ENCODE assay signal across 21 mouse cellular contexts in genomic region chr8:122851692-122852545, GRCm38 (mm10). TPM values are rescaled to one million over a fixed set of nuclear protein-coding genes. Genes with fewer than 3 reads are reported as not detected.
A peak's percentile ranks its signal among the peaks of the same experiment; 100 is the strongest.
DNase-seq lines count a peak whose midpoint lies in the region; ATAC-seq lines count a peak whose summit lies in the region.
"Had no signal": no experiment of that assay in that cellular context is flagged by ENCODE, and none has a peak within 500 bp of the region (broad histone marks: within the 10 kb centered on the region; RNA-seq: fewer than 3 reads in every experiment).

No protein-coding gene starts in this region.

- H3K27ac ChIP-seq in heart, embryonic 12.5 days (ENCODE audit: poor library complexity, severe bottlenecking) = no peak overlapping the region
- no peak overlapping the region for H3K27ac ChIP-seq in forebrain, embryonic 10.5 days
- H3K27ac ChIP-seq: embryonic facial prominence, embryonic 12.5 days; heart, embryonic 13.5 days; liver, embryonic 14.5 days; neural tube, embryonic 15.5 days had no signal

- no peak overlapping the region for H3K4me2 ChIP-seq in heart, embryonic 12.5 days
- H3K4me2 ChIP-seq: embryonic facial prominence, embryonic 12.5 days; heart, embryonic 13.5 days; neural tube, embryonic 15.5 days had no signal

- H3K27me3 ChIP-seq in heart, embryonic 12.5 days (replicated peaks) = peaks cover 57% of the 10 kb centered on the region
- H3K27me3 ChIP-seq in forebrain, embryonic 10.5 days (ENCODE audit: poor library complexity, severe bottlenecking) = peaks cover 37% of the 10 kb centered on the region
- H3K27me3 ChIP-seq: neural tube, embryonic 15.5 days had no signal

- no peak for ATAC-seq in heart, embryonic 12.5 days (ENCODE audit: insufficient number of reproducible peaks, low FRiP score)
- ATAC-seq: Patski had no signal

- peaks cover 15% of the 10 kb centered on the region for H3K4me1 ChIP-seq in heart, embryonic 12.5 days (replicated peaks)
- peaks cover 53% of the 10 kb centered on the region for H3K4me1 ChIP-seq in forebrain, embryonic 10.5 days

- WGBS in heart, embryonic 12.5 days = 82% methylated on average over 12 of the region's 12 CpGs
- WGBS in forebrain, embryonic 10.5 days = 86% methylated on average over 12 of the region's 12 CpGs

- no peaks in the 10 kb centered on the region for H3K36me3 ChIP-seq in heart, embryonic 12.5 days
- no peaks in the 10 kb centered on the region for H3K36me3 ChIP-seq in forebrain, embryonic 10.5 days (replicated peaks)
- H3K36me3 ChIP-seq: embryonic facial prominence, embryonic 12.5 days; heart, embryonic 13.5 days; neural tube, embryonic 15.5 days had no signal

- DNase-seq in adrenal gland, adult 2 months = peak; percentile 77
- DNase-seq in adrenal gland, postnatal 4 days (ENCODE audit: low spot score in 2 of 2) = no peak
- peak; percentile 73 for DNase-seq in 3134 (ENCODE audit: extremely low read depth, insufficient read length, low spot score)
- peak; percentile 97 for DNase-seq in cerebellum, adult 11-12 months
- peak; percentile 92 for DNase-seq in cerebellum, postnatal 36 days
- no peak for DNase-seq in frontal cortex, adult 2 months (ENCODE audit: extremely low spot score in 1 of 2, low spot score in 1 of 2)
- no peak for DNase-seq in forebrain, embryonic 10.5 days (ENCODE audit: extremely low spot score, low spot score)
- DNase-seq: gastrocnemius, postnatal 14 days; heart, postnatal 4 days; kidney, adult 9 months; kidney, postnatal 4 days; lung, postnatal 14 days had no signal

- H3K4me3 ChIP-seq in heart, embryonic 12.5 days = no peak overlapping the region
- H3K4me3 ChIP-seq in forebrain, embryonic 10.5 days = no peak overlapping the region
- H3K4me3 ChIP-seq: embryonic facial prominence, embryonic 12.5 days; heart, embryonic 13.5 days; neural tube, embryonic 15.5 days had no signal

- no peak overlapping the region for H3K9ac ChIP-seq in heart, embryonic 12.5 days
- H3K9ac ChIP-seq: embryonic facial prominence, embryonic 12.5 days; heart, embryonic 13.5 days; liver, embryonic 14.5 days; neural tube, embryonic 15.5 days had no signal

- H3K9me3 ChIP-seq in heart, embryonic 12.5 days (replicated peaks) = no peaks in the 10 kb centered on the region
- no peaks in the 10 kb centered on the region for H3K9me3 ChIP-seq in forebrain, embryonic 10.5 days
- H3K9me3 ChIP-seq: embryonic facial prominence, embryonic 12.5 days; heart, embryonic 13.5 days; neural tube, embryonic 15.5 days had no signal

RNA-seq across cellular contexts. Expression of gene Cdh15, which starts 4.2 kb away (rescaled TPM):
- total RNA-seq in adrenal gland, adult 2 months (2021) = under 1 TPM; 0.79 to 0.95 TPM
- polyA plus RNA-seq in adrenal gland, adult 2 months (2012; rRNA removed) = 0.72 and 0.79 TPM in 2 replicates
- total RNA-seq in adrenal gland, postnatal 4 days (2021) = 1 to 10 TPM in 1 of 2 experiments, under 1 TPM in 1; 0.62 to 1.8 TPM
- 1.1 and 1.6 TPM in 2 replicates for polyA plus RNA-seq in frontal cortex, adult 2 months (2012; rRNA removed)
- 0.33 and 0.36 TPM in 2 replicates for polyA plus RNA-seq in heart, embryonic 12.5 days (2016; fragmentation: Nextera tagmentation; extraction: Ambion mirVana)
- polyA plus RNA-seq in forebrain, embryonic 10.5 days (2016; fragmentation: Nextera tagmentation; extraction: Ambion mirVana) = 0.71 and 0.72 TPM in 2 replicates
- total RNA-seq: megakaryocyte-erythroid progenitor cell, adult 5-6 weeks; monocyte, adult 5-6 weeks had no signal
- polyA plus RNA-seq: liver, embryonic 14.5 days; small intestine, adult 2 months had no signal

Comparison
In these comparisons a context has a peak if more than half of its experiments do, and no peak if none do; other contexts are left out.
1. DNase-seq: peak in adrenal gland, adult 2 months (single experiment), 3134 (single experiment), cerebellum, adult 11-12 months (single experiment) and cerebellum, postnatal 36 days (2 of 2); none in adrenal gland, postnatal 4 days (0 of 2), frontal cortex, adult 2 months (0 of 2) and forebrain, embryonic 10.5 days (single experiment).